Comparison of ENCODE assay signal across 11 mouse cellular contexts in the genomic region with DNA sequence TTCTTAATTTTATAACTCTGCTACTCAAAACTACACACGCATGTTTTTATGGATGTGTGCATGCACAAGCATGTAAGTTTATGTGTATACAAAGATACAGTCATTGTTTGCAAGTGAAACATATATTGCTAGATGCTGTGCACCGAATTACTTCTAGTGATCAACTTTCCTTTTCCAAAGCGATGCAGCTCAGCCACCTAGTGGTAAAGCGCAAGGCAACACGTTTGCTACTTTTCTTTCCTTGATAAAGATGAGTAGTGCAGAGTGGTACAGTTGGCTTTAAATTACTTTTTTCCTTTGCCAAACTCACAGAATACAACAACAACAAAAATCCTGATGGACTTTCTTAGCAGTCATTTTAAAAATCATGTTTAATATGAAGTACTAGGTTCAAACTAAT. TPM values are rescaled to one million over a fixed set of nuclear protein-coding genes. Genes with fewer than 3 reads are reported as not detected.
DNase-seq lines count a peak whose midpoint lies in the region; ATAC-seq and TF ChIP-seq lines count a peak whose summit lies in the region.
"Had no signal": no experiment of that assay in that cellular context is flagged by ENCODE, and none has a peak within 500 bp of the region (broad histone marks: within the 10 kb centered on the region; RNA-seq: fewer than 3 reads in every experiment).

No protein-coding gene starts in this region.

- H3K27ac ChIP-seq in lung, postnatal 0 days (ENCODE audit: low read length), result no peak overlapping the region
- H3K27ac ChIP-seq: limb, embryonic 15.5 days had no signal

- no peaks in the 10 kb centered on the region for H3K9me3 ChIP-seq in lung, postnatal 0 days (ENCODE audit: low read length)
- H3K9me3 ChIP-seq in E14TG2a.4 (ENCODE audit: low read length), result no peaks in the 10 kb centered on the region
- H3K9me3 ChIP-seq: limb, embryonic 15.5 days had no signal

- 64% methylated on average over 5 of the region's 5 CpGs for WGBS in lung, postnatal 0 days

- no peaks in the 10 kb centered on the region for H3K4me1 ChIP-seq in lung, postnatal 0 days (ENCODE audit: insufficient read depth, low read depth, low read length)
- no peaks in the 10 kb centered on the region for H3K4me1 ChIP-seq in E14TG2a.4 (replicated peaks; ENCODE audit: low read depth, low read length)
- H3K4me1 ChIP-seq: limb, embryonic 15.5 days had no signal

- no peaks in the 10 kb centered on the region for H3K36me3 ChIP-seq in lung, postnatal 0 days (ENCODE audit: insufficient read depth, low read length)
- H3K36me3 ChIP-seq in E14TG2a.4 (ENCODE audit: insufficient read depth, low read length), result no peaks in the 10 kb centered on the region
- H3K36me3 ChIP-seq: limb, embryonic 15.5 days had no signal

- intact Hi-C loops in heart, postnatal 36 days (cut with DNase I), result no loop called here

- no peak overlapping the region for H3K4me3 ChIP-seq in lung, postnatal 0 days (ENCODE audit: low read depth, low read length)
- H3K4me3 ChIP-seq in E14TG2a.4 (replicated peaks; ENCODE audit: low read length), result no peak overlapping the region
- H3K4me3 ChIP-seq: limb, embryonic 15.5 days had no signal

- no peaks in the 10 kb centered on the region for H3K27me3 ChIP-seq in lung, postnatal 0 days (replicated peaks; ENCODE audit: insufficient read depth, low read length)
- H3K27me3 ChIP-seq in E14TG2a.4 (ENCODE audit: insufficient read depth, low read length), result no peaks in the 10 kb centered on the region
- H3K27me3 ChIP-seq: limb, embryonic 15.5 days had no signal

- no peak overlapping the region for H3K9ac ChIP-seq in lung, postnatal 0 days (replicated peaks; ENCODE audit: low read depth)
- H3K9ac ChIP-seq: limb, embryonic 15.5 days had no signal

- no peak for TF ChIP-seq EP300 in lung, postnatal 0 days (IDR thresholded peaks at IDR 0.05)

- peak; percentile 98 for ATAC-seq in frontal cortex, adult (ENCODE audit: low TSS enrichment)
- no peak for ATAC-seq in lung, postnatal 0 days

- DNase-seq in frontal cortex, postnatal 25 days (ENCODE audit: low spot score in 2 of 2), result no peak
- DNase-seq in lung, postnatal 0 days (ENCODE audit: low spot score), result no peak
- DNase-seq in lung, postnatal 36 days, result no peak
- peak; percentile 17 for DNase-seq in induced T-regulatory cell, adult 2 months (ENCODE audit: low read depth)
- no peak for DNase-seq in cerebellum, postnatal 14 days
- no peak for DNase-seq in heart, postnatal 36 days
- DNase-seq: gastrocnemius, postnatal 10 days; spleen, adult 18-20 months had no signal

- no peak overlapping the region for H3K4me2 ChIP-seq in lung, postnatal 0 days (replicated peaks; ENCODE audit: low read depth, low read length)
- H3K4me2 ChIP-seq: limb, embryonic 15.5 days had no signal

- peak; percentile 61 for TF ChIP-seq CTCF in lung, postnatal 0 days (IDR thresholded peaks at IDR 0.05)
- peak; percentile 45 for TF ChIP-seq CTCF in E14TG2a.4 (conservative IDR thresholded peaks at IDR 0.05; ENCODE audit: low read length)

RNA-seq across cellular contexts. Expression of a gene that starts 21.6 kb away (rescaled TPM):
- 0.11 and 0.19 TPM in 2 replicates for polyA plus RNA-seq in lung, postnatal 0 days (2015; fragmentation: Nextera tagmentation; extraction: Ambion mirVana)
- total RNA-seq in heart, postnatal 36 days (2021), result not detected

RNA-seq across cellular contexts. Expression of a gene that starts 50.2 kb away (rescaled TPM):
- 11.3 and 12.7 TPM in 2 replicates for polyA plus RNA-seq in lung, postnatal 0 days (2015; fragmentation: Nextera tagmentation; extraction: Ambion mirVana)
- total RNA-seq in heart, postnatal 36 days (2021), result 10 to 100 TPM; 10.1 to 12.1 TPM
